Mouse (Mus musculus) left cerebral cortex, adult 9 months (tissue): Measurements from ENCODE around the gene Riiad1.

Source experiments
- DNase-seq, 2 experiments: peaks; one replicate each; pipeline ENCODE4 v3.0.0; 2022; ENCODE audit warnings: low spot score in 2 of 2

The Riiad1 gene

GRCm38 (mm10) chr3:94463926-94464578, 16.1 kb downstream of the Riiad1 start:
- no peak for DNase-seq

- no peak for DNase-seq
Measured at GRCm38 (mm10) chr3:94459834-94460233, 20.3 kb downstream of the Riiad1 start.

- no peak for DNase-seq
Measured at GRCm38 (mm10) chr3:94457055-94457454, 23.1 kb downstream of the Riiad1 start.

- peak in 1 of 2 experiments; percentile 89 for DNase-seq
Measured at GRCm38 (mm10) chr3:94456529-94457000, 23.6 kb downstream of the Riiad1 start.

GRCm38 (mm10) chr3:94449377-94449776, 30.8 kb downstream of the Riiad1 start:
- DNase-seq: no peak

- peak in 1 of 2 experiments; percentile 23 for DNase-seq
Measured at GRCm38 (mm10) chr3:94443597-94443964, 36.6 kb downstream of the Riiad1 start, which contains the start of gene Oaz3. TSS of gene Oaz3 (minus strand) at chr3:94443915.

- peak; percentile 69 to 94 for DNase-seq
Measured at GRCm38 (mm10) chr3:94442951-94443596, 37.1 kb downstream of the Riiad1 start, which contains the start of gene Mrpl9. TSS of gene Mrpl9 (plus strand) at chr3:94443318.

- DNase-seq: no peak
Measured at GRCm38 (mm10) chr3:94441182-94441581, 39.0 kb downstream of the Riiad1 start.

- DNase-seq: no peak
Measured at GRCm38 (mm10) chr3:94436420-94436819, 43.7 kb downstream of the Riiad1 start.

GRCm38 (mm10) chr3:94434305-94434704, 45.8 kb downstream of the Riiad1 start:
- no peak for DNase-seq

- DNase-seq: no peak
Measured at GRCm38 (mm10) chr3:94430980-94431379, 49.2 kb downstream of the Riiad1 start.
